Mouse (Mus musculus): ENCODE measurements around the gene 1810062G17Rik.

Gene 1810062G17Rik

DNA sequence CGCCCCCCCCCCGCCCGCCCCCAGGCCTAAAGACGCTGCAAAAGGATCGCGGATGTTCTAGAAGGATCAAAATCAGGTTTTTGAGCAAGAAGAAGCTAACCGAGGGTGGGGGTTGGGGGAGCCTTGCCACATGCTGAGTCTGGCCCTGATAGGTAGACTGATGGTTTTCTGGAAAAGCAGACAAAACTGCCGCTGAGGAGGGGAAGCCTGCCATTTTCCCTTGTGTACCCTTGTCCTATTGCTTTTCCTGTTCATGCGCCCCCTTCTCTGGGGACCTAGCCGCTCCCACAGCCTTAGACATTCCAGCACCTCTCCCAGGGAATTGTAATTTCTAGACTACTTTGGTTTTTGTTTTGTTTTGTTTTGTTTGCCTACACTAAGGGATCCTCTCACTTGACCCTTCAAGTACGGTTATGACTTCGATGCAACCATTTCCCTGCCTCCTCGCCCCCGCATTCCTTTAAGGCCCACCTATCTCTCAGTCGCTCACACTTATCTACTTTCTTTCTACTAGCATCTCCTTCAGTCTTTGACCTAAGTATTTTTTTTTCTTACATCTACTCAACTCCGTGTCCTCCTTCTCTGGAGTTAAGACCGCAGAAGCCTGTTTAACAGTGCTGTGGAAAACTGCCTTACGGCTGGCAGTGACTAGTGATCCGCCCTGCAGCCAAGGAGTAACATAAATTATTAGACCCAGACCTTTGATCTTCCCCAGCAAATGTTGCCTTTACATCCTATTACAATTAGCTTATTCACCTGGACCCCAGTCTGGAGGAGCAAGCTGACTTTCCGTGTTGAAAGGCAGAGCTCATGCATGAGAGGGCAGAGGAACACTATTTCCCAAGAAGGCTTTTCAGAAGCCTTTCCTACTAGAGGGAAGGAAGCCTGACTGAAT, 771 bp downstream of the 1810062G17Rik start:
- DNase-seq (ENCODE audit: extremely low spot score, low spot score) = peak; percentile 29

DNA sequence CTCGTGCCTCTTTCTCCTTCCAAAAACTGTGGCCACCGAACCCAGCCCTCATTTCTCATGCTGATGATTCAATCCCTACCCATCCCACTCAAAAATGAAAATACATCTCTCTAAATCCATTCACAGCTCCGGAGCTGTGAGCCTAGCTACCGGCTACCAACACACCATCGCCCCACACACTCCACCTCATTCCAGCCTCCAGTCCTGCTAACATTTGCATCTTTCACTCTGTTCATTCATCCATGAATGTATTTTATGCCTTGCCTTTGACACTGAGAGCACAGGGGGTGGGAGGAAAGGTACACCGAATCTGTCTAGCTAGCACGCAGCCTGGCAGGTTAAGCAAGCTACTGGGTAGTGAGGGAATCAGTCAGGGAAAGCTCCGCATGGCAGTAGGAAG, 3.0 kb downstream of the 1810062G17Rik start:
- DNase-seq (ENCODE audit: extremely low spot score, low spot score) = no peak

DNA sequence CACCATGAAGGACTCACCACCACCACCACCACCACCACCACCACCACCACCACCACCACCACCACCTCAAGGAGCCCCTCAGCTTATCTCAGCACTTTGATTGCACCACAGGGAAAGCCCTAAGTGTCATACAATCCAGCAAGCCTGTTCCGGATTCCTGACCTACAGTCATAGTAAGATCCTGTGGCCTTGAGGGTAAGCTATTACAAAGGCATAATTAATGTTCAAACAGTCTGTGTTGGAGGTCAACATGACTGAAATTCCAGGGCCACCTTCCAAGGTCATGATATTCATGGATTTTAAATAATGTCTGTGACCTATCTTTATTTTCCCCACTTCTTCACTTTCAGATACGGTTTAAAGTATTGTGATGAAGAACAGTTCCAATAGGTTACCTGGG, 4.7 kb downstream of the 1810062G17Rik start:
- no peak for DNase-seq (ENCODE audit: extremely low spot score, low spot score)

DNA sequence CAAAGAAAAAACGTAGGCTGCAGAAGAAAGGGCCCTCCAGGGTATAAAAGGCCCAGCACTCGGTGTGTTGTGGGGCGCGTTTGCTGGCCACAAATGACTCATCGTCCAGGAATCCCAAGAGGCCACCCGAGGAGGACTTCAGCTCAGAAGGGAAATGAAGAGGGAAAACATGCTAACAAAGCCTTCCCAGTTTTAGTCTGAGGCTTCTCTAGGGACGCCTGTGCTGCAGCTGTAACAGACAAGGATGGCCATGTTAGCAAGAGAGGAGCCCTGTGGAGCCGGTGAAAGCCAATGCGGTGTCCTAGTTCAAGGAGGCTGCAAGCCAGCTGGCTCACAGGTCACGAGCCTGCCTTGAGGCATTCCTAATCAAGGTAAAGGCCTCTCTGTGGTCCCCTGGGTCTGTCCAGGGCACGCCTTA, 6.0 kb downstream of the 1810062G17Rik start:
- DNase-seq (ENCODE audit: extremely low spot score, low spot score) = peak; percentile 43

DNA sequence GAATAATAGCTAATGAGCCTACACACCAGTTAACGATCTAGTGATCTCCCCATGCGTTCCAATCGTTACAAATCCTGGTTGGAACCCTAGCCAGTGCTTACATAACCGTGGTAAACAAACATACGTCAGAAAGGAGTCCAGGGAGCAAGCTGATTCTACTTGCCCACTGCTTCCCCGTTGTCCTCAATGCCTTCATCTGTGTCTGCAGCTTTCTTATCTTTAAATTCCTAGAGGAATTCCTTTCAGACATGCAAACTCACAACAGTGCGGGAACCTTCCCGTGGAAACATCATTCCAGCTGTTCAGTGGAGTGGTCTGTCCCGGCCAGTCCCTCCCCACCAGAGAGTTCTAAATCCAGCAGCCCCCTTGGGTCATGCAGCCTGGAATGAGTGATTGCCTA, 7.2 kb downstream of the 1810062G17Rik start:
- no peak for DNase-seq (ENCODE audit: extremely low spot score, low spot score)

DNA sequence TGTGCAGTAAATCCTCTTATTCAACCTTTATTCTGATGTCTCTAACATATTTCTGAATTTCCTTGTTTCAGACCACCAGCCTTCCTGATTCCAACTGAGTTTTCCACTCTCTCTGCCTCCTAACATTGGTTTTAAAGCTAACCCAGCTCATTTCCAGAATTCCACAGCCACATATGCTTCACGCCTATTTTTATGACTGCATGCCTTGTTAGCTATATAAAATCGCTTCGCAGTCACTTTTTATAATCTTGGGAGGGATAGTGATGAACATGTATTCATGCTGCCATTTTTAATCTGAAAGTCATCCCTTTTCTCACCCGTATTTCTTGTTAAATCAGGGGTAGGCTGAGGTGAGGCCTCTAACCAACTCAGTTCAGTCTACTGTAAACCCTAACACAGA, 8.6 kb downstream of the 1810062G17Rik start:
- DNase-seq (ENCODE audit: extremely low spot score, low spot score) = no peak

DNA sequence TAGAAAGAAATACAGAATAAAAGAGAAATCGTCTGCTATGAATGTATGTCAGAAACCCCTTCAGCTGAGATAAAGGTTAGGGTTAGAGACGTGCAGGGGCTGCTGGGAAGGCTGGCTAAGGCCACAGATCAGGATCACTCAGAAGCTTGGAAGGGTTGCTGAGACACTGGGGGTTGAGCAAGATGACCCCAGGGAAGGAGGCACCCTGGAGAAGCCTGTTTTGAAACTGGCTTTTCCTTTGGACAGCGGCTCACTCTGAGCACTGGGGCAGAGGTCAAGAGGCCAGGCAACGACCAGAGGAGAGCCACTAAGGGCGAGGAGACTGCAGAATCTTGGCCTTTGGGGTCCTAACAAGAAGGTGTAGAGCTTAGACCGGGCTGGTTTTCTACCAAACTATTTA, 10.4 kb downstream of the 1810062G17Rik start:
- no peak for DNase-seq (ENCODE audit: extremely low spot score, low spot score)

DNA sequence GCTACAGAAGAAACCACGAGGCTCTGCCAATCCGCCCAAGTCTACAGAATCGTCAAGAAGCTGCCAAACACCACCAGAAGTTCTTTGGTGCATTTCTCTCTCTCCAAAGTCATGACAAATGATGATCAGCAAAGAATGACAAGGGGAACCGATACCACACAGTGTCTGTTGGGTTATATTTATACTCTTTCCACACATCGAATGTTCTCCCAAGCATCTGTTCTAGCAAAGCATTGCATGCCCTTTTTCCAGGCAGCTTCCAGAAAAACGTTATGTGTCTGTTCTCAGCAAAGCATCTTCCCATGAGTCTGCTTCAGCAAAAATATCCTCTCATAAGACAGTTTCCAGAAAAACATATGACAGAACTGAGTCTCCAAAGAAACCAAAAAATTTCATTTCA, 11.1 kb downstream of the 1810062G17Rik start:
- no peak for DNase-seq (ENCODE audit: extremely low spot score, low spot score)

DNA sequence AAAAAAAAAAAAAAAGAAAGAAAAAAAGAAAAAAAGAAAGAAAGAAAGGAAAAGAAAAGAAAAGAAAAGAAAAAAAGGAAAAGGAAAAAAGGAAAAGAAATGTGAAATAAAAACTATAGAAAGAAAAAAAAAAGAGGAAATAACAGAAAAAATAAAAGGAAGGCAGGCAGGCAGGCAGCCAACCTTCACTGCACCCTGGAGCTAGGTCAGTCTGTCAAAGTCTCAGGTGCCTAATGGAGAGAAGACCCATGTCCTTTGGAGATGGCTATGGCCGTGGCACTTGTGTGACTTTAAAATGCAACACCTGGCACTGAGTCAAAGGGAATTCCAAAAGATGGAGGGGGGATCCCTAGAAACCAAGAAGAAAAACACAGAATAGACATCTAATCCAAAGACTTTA, 12.6 kb downstream of the 1810062G17Rik start:
- no peak for DNase-seq (ENCODE audit: extremely low spot score, low spot score)

DNA sequence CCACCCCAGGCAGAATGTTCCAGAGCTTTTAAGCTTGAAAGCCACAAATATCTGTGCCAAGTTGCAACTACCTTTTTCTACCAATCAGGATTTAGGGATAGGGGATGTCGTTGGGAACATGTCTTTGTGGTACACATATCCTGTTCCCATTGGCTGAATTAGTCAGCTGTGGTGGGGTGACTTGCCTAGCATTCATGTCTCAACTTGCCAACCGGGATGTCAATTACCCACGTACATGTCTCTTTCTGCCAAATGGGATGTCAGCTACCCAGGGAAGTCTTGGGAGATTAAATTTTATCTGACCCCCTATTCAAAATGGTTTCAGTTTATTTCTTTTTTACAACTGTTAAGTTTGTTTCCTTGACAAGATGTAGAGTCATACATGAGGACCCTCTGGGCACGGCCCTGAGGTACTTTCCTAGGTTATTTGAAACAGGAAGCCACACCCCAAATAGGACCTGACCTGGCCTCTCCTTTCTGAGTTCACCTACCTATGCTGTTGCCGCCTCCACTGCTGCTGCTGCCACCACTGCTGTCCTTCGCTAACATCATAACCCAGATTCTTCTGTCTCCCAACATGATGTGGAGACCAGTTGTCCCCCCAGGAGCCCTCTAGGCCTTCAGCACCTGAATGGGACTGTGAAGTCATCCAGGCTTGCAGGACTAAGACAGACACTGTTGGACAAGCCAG, 13.3 kb downstream of the 1810062G17Rik start:
- DNase-seq (ENCODE audit: extremely low spot score, low spot score) = no peak

DNA sequence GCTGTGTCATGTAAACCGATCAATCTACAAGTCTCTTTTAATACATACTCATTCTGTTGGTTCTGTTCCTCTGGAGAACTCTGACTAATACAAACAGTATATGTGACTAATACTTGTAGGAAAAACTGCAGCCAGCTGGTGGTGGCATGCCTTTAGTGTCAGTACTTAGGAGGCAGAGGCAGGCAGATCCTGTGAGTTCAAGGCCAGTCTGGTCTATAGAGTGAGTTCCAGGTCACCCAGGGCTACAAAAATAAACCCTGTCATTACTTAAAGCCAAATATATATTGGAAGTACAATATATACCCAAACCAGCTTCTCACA, 13.8 kb downstream of the 1810062G17Rik start:
- DNase-seq (ENCODE audit: extremely low spot score, low spot score) = no peak

DNA sequence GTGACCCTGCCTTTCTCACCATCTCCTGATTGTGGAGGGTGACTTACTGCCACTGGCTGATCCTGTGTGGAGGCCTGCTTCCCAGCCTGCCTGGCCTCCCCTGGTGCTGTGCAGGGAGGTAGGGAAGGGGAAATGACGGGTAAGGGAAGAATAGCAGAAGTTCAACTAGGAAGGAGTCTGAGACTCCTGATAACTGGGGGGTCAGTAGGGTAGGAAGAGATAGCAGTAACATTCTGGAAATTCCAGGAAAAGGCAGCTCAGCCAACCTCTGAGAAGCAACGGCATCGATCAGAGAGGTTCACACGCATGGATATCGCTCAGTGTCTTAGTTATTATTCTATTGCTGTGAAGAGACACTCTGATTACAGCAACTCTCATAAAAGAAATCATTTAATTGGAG, 15.8 kb downstream of the 1810062G17Rik start:
- no peak for DNase-seq (ENCODE audit: extremely low spot score, low spot score)

DNA sequence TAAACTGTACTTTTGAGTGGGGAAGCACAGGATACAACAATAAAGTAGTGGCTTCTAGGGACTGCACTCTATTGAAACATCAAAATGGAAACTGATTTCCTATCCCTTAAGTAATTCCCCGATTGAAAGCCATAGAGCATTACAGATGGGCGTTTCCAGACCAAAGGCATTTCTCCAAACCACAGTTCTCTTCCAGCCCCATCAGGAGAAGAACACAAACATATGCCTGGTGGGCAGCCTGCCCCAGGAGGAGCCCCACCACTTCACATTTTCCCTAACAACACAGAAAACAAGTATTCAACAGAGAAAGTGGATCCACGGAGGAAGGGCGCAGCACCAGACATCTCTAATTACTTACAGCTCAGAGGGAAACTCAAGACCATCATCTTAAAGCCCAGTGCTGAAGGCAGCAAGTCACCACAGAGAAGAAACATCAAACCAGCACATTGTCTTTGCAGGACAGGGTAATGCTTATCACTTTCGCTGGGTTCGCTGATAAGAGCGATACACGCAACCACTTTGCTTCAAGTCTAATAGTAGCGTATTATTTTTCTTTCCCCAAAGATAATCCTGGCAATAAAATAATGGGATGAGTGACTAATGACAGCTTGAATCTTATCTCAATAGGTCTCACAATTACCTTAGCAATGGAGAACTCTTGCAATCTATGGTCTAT, 17.1 kb downstream of the 1810062G17Rik start:
- no peak for DNase-seq (ENCODE audit: extremely low spot score, low spot score)

DNA sequence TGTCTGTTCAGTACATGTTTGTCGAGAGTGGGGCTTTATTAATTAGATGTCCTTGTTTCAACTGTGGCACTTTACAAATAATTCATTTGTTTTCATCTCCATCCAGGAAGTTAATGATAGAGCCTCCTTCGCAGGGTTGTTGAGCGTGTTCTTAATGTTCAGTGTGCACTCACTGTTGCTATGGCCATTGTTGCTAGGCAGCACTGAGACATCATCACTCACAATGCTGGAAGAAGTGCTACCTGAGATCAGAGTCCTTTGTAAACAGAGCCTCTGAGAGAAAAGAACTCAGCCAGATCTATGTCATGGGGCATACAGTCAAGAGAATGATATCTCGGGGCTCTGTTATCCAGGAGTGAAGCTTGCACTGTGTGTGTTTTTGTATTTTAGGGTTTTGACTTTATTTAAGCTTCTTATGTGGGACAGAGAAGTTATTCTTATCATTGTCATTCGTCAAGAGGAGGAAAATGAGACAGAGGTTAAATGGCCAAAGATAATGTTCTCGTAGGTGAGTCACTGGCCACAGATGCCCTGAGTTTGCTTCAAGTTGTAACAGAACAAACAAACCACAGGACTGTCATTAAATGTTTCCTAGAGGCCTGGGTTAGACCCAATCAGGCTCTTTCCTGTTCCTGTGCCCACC, 18.0 kb downstream of the 1810062G17Rik start:
- DNase-seq (ENCODE audit: extremely low spot score, low spot score) = no peak

DNA sequence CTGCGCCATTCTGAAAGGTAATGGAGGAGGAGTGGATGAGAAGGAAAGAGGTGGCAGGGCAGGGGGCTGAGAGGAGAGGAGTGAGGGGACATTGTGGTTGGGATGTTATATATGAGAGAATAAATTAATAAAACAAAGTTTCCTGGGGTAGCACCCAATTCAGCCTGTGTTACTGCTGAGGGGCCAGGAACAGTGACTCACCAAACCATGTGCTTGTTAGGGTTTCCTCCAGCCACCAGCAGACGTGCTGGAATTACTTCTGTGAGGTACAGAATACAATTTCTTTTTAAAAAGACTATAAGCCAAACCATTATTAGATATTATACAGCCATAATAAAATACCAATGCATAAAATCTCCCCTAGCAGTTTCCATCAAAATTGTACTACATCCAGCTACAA, 18.9 kb downstream of the 1810062G17Rik start:
- DNase-seq (ENCODE audit: extremely low spot score, low spot score) = no peak

DNA sequence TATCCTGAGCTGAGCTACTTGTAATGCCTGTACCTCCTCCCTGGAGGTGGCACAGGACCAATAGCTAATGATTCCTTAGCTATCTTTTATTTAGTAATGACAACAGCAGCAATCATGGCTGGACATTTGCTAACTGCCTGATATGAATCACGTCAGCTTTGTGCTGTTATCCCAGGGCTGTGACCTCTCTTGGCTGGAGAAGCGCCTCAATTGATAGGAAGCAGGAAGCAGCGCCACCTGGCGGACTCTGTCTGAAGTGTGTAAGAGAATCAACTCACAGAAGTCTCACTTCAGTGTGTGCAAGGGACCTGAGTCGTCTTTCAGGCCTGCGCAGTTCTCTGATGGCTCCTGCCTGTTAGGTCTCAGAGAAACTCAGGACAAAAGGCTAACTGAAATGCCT, 19.7 kb downstream of the 1810062G17Rik start:
- DNase-seq (ENCODE audit: extremely low spot score, low spot score) = peak; percentile 91

DNA sequence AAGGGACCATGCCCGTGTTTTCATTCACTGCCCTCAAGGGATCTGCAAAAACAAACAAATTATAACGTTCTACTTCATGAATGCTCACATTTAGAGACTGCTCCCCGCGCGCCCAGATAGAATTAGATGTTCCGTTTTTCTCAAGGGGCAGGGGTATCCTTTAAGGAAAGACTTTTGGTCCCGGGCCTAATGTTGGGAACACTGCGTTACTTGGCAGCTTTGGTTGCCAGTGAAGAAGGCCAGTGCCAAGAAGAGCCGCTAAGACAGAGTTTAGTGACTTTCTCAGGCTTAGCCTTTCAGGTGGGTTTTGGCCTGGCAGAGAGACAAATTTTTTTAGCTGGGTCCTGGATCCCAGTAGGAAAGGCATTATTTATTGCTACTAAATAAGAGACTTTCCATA, 20.5 kb downstream of the 1810062G17Rik start:
- DNase-seq (ENCODE audit: extremely low spot score, low spot score) = no peak

DNA sequence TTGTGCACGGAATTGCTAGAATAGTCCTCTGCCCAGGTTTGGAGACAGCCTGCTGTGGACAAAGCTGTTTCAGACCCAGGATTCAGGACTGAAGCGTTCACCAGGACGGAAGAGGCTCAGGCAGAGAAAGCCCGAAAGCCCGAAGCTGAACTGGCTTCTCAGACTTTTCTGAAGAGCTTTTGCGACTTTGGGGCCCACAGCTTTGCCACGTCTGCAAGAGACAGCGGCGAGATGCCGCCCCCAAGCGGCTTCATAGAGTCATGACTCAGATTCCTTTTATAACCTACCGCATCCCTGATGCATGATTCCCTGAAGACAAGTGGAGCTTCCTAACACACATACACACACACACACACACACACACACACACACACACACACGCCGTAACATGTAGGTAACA, 21.0 kb downstream of the 1810062G17Rik start:
- DNase-seq (ENCODE audit: extremely low spot score, low spot score) = peak; percentile 68

DNA sequence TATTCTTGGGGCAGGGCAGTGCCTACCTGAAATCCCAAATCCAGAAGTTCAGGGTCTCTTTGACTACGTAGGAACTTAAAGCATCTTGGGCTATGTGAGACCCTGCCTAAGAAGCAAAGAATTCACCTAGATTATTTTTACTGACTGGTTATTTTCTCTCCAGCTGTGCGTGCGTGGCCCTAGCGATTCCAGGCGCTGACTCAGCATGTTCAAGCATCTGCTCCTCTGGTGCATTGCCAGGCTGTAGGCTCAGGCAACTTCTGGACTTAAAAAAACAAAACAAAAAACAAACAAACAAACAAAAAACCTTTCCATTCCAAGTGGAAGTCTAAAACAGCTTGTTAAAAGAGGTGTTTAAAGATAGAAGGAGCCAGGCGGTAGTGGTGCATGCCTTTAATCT, 22.5 kb downstream of the 1810062G17Rik start:
- DNase-seq (ENCODE audit: extremely low spot score, low spot score) = no peak

DNA sequence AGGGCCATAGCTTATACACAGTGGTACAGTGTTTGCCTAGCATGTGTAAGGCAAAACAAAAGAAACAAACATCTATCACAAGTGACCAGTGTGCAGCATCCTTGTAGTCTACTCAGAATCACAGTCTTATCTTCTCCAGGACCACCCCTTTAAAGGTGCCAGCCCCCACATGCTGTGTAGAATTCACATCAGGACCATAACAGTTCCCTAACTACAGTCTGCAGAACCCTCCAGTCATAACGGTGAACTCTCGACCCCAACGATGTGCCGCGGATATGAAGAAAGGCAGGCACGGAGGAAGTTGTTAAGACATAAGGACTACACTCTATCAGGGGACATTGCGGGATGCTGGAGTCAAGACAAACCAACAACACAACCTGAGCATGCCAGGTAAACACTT, 23.7 kb downstream of the 1810062G17Rik start:
- DNase-seq (ENCODE audit: extremely low spot score, low spot score) = no peak

DNA sequence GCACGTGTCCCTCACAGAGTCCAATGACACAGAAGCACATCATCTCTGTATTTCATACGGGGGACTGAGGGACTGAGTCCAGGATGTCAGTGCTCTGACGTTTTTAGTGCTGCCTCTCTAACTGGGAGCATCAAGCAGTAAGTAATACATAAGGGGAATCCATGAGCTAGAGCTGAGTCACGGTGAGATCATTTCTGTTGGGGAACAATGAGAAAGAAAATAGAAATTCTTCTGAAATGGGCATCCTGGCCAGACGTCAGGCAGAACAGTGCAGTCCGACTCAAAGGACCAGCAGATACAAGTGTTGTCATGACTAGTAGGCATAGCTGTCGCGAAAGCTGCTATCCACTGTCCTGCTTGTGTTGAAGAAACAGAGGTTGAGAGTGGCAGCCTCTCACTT, 25.2 kb downstream of the 1810062G17Rik start:
- DNase-seq (ENCODE audit: extremely low spot score, low spot score) = no peak

DNA sequence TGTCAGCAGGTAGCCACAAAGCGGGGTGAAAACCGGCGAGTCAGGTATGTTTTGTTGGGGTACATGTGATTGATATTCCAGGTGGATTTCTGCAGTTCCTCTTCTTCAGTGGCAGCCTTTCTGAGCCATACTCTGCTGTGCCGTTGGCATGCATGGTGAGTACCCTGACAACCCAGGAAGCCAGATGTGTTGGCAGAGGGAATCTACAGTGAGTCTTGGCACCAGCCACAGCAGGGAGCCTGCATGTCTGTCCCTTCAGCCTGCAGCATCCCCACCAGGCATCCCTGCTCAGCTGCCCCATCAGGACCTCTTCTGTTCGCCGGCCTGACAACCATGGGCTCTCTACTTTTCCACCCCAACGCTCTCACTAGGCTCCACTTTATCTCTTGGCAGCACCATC, 25.8 kb downstream of the 1810062G17Rik start:
- no peak for DNase-seq (ENCODE audit: extremely low spot score, low spot score)

Data from neural tube, embryonic 10.5 days (tissue).